Mouse (Mus musculus) C2C12 (cell line): ENCODE data around the gene L3mbtl4. TPM values are rescaled to one million over a fixed set of nuclear protein-coding genes. Genes with fewer than 3 reads are reported as not detected.
"Not testable (repeated sequence)": the region's sequence is repeated elsewhere in the genome, so short reads cannot be mapped to it uniquely, and the experiment has no call there.

ENCODE experiments used
- H3K27me3 ChIP-seq: one replicate; pipeline ENCODE4 v1.6.1; 2011; ENCODE audit not compliant: control insufficient read depth, insufficient read depth, insufficient read length
- H3K36me3 ChIP-seq: one replicate; pipeline ENCODE4 v1.6.1; 2011; ENCODE audit not compliant: control insufficient read depth, insufficient read depth
- H3K4me3 ChIP-seq: one replicate; pipeline ENCODE4 v1.5.1; 2011; ENCODE audit warnings: mild to moderate bottlenecking, control low read depth; ENCODE audit not compliant: poor library complexity, insufficient read depth, severe bottlenecking
- H3K79me2 ChIP-seq: one replicate; pipeline ENCODE4 v1.6.1; 2011; ENCODE audit not compliant: control insufficient read depth, insufficient read depth
- H3K79me3 ChIP-seq: one replicate; pipeline ENCODE4 v1.6.1; 2011; ENCODE audit warnings: low read depth, control low read depth
- H3ac ChIP-seq: one replicate; pipeline ENCODE3; 2011; ENCODE audit warnings: low read depth; ENCODE audit not compliant: control insufficient read depth, insufficient read length
- CEBPB ChIP-seq: IDR thresholded peaks from one replicate; pipeline ENCODE4 v1.6.1; 2011; ENCODE audit warnings: low read depth, mild to moderate bottlenecking, control low read depth, moderate library complexity
- CTCF ChIP-seq: IDR thresholded peaks from one replicate; pipeline ENCODE4 v1.5.1; 2011; ENCODE audit not compliant: control insufficient read depth, insufficient read depth, insufficient read length
- FOSL1 ChIP-seq: IDR thresholded peaks from one replicate; pipeline ENCODE4 v1.8.0; 2011; ENCODE audit warnings: mild to moderate bottlenecking, low read length; ENCODE audit not compliant: poor library complexity, insufficient read depth, severe bottlenecking
- MAX ChIP-seq: IDR thresholded peaks from one replicate; pipeline ENCODE4 v1.6.1; 2011; ENCODE audit warnings: mild to moderate bottlenecking, control low read depth
- MYOD1 ChIP-seq: IDR thresholded peaks from one replicate; pipeline ENCODE4 v1.6.1; 2011; ENCODE audit warnings: low read depth; ENCODE audit not compliant: control insufficient read depth, insufficient read length
- MYOG ChIP-seq: IDR thresholded peaks from one replicate; pipeline ENCODE4 v1.6.1; 2011; ENCODE audit not compliant: control insufficient read depth, insufficient read length; ENCODE audit errors: extremely low read depth
- USF1 ChIP-seq: IDR thresholded peaks from one replicate; pipeline ENCODE4 v1.6.1; 2011; ENCODE audit warnings: low read depth, mild to moderate bottlenecking, control low read depth, moderate library complexity
- polyA plus RNA-seq: library from polyadenylated mRNA; unstranded; fragments of >200 nt; fragmentation: generic; extraction: Trizol; gene quantifications from one replicate; pipeline ENCODE4 v1.2.1, GENCODE M21; 2012; ENCODE audit warnings: missing spikeins

Gene L3mbtl4
- polyA plus RNA-seq, 1 experiment = not detected

GRCm38 (mm10) chr17:68490065-68490691 lies 216.6 kb downstream of the L3mbtl4 start:
- Histone ChIP-seq H3K79me2 (no peaks in the 10 kb centered on the region), H3ac (no peak overlapping the region), H3K79me3 (no peaks in the 10 kb centered on the region), H3K4me3 (no peak overlapping the region), H3K36me3 (no peaks in the 10 kb centered on the region), H3K27me3 (no peaks in the 10 kb centered on the region)
- TF ChIP-seq CEBPB (no peak), FOSL1 (no peak), MYOG (no peak), MAX (no peak), CTCF (no peak), USF1 (no peak)

DNA sequence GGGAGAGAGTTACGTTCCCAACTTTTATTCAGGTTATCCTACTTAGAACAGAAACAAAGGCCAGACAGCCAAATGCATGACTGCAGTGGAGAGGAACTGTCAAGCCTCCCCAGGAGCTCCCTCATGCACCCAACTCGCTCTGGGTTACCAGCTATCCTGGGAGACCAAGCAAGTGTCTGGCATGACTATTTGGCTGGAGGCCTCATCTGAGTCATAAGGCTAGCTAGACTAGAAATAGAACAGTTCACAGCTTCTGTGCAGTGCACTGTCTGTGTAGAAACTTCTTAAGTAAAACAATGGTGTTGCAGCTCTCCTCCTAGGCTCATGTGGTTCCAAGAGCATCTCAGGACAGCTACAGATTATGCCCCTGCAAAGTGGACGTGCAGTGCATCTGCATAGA lies 218.6 kb downstream of the L3mbtl4 start:
- no peak overlapping the region for H3ac ChIP-seq
- no peaks in the 10 kb centered on the region for H3K36me3 ChIP-seq
- TF ChIP-seq MYOG = no peak
- no peak for TF ChIP-seq USF1

GRCm38 (mm10) chr17:68502998-68503397 lies 229.4 kb downstream of the L3mbtl4 start:
- H3K4me3 ChIP-seq, H3K79me2 ChIP-seq, H3K36me3 ChIP-seq, H3ac ChIP-seq, H3K27me3 ChIP-seq, H3K79me3 ChIP-seq: not testable (repeated sequence)

More for the DNA sequence above, 218.6 kb downstream of the L3mbtl4 start:
- H3K4me3 ChIP-seq = no peak overlapping the region
- H3K79me3 ChIP-seq = no peaks in the 10 kb centered on the region
- no peaks in the 10 kb centered on the region for H3K79me2 ChIP-seq
- no peaks in the 10 kb centered on the region for H3K27me3 ChIP-seq

DNA sequence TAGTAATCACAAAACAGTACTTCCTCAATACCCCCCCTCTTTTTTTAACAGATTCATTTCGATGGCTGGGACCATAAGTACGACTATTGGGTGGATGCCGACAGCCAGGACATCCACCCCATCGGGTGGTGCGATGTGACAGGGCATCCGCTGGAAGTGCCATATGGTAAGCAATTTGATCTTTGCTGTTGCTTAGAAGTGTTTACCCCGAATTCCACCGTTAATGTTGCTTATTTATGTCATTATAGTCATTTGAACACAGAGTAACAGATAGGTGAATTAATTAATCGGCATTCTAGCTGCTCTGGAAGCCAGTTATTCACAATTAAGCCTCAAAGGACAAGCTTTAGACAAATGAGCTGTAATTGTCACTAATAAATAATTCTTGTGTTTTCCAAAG lies 286.1 kb downstream of the L3mbtl4 start:
- H3K4me3 ChIP-seq = no peak overlapping the region
- no peaks in the 10 kb centered on the region for H3K36me3 ChIP-seq
- no peaks in the 10 kb centered on the region for H3K27me3 ChIP-seq

DNA sequence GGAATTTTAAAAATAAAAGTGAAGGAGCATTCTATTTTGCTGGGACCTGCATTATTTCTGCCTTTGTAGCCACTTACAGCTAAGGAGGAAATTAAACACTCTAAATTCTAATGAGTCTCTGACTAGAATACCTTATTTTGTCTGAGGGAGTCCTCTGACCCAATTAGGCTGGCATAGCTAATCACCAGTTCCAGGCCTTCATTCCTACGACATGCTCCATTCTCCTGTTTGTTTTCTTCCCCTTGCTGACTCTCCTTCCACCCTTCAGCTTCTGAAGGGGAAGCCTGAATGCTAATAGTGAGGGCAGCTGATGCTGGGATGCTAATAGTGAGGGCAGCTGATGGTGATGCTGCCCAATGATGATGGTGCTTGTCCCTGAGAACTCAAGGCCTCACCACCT lies 286.7 kb downstream of the L3mbtl4 start:
- TF ChIP-seq CEBPB = no peak
- TF ChIP-seq MYOG = no peak
- no peak for TF ChIP-seq USF1
- no peak for TF ChIP-seq MAX
- TF ChIP-seq MYOD1 = no peak
- no peak for TF ChIP-seq CTCF
- TF ChIP-seq FOSL1 = no peak

More for the DNA sequence above, 286.1 kb downstream of the L3mbtl4 start:
- no peaks in the 10 kb centered on the region for H3K79me3 ChIP-seq
- no peaks in the 10 kb centered on the region for H3K79me2 ChIP-seq
- no peak for TF ChIP-seq MYOD1
- TF ChIP-seq CTCF = no peak
- no peak for TF ChIP-seq MYOG
- no peak for TF ChIP-seq FOSL1
- TF ChIP-seq CEBPB = no peak
- no peak for TF ChIP-seq MAX
- TF ChIP-seq USF1 = no peak
- H3ac ChIP-seq = no peak overlapping the region

GRCm38 (mm10) chr17:68571806-68572205 lies 298.2 kb downstream of the L3mbtl4 start:
- Histone ChIP-seq H3K79me3 (no peaks in the 10 kb centered on the region), H3ac (no peak overlapping the region), H3K36me3 (no peaks in the 10 kb centered on the region), H3K27me3 (no peaks in the 10 kb centered on the region), H3K79me2 (no peaks in the 10 kb centered on the region), H3K4me3 (no peak overlapping the region)
- TF ChIP-seq FOSL1 (no peak), CEBPB (no peak), MAX (no peak), USF1 (no peak), MYOD1 (no peak), CTCF (no peak), MYOG (no peak)

More for the DNA sequence above, 286.7 kb downstream of the L3mbtl4 start:
- no peak overlapping the region for H3ac ChIP-seq
- H3K4me3 ChIP-seq = no peak overlapping the region
- no peaks in the 10 kb centered on the region for H3K79me3 ChIP-seq
- no peaks in the 10 kb centered on the region for H3K79me2 ChIP-seq
- no peaks in the 10 kb centered on the region for H3K27me3 ChIP-seq
- no peaks in the 10 kb centered on the region for H3K36me3 ChIP-seq
